Mouse (Mus musculus) retina, adult 2 months (tissue): ENCODE results near the gene Mex3d.
"Not testable (repeated sequence)": the region's sequence is repeated elsewhere in the genome, so short reads cannot be mapped to it uniquely, and the experiment has no call there.

Experiments
- DNase-seq: peaks from one replicate; pipeline ENCODE4 v3.0.0-alpha.2; 2012; ENCODE audit warnings: low read depth, low spot score

Gene Mex3d

DNA sequence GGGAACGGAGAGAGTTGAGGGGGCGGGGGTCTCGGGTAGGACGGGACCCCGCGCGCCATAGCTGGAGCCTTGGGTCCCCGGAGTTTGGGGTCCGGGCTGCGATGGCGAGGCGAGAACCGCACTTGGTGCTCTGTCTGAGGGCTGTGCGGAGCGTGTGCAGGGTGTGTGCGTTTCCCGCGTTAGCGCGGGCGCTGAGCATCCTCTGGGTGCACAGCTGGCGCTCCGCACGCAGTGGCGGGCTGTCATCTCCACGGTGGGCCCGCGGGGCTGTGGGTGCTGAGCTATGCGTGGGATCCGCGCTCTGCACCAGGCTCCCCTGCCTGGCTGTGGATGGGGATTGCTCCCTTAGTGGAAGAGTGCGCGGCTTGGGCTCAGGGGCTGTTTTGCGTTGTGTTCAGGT is 30.7 kb downstream of the Mex3d start:
- no peak for DNase-seq

DNA sequence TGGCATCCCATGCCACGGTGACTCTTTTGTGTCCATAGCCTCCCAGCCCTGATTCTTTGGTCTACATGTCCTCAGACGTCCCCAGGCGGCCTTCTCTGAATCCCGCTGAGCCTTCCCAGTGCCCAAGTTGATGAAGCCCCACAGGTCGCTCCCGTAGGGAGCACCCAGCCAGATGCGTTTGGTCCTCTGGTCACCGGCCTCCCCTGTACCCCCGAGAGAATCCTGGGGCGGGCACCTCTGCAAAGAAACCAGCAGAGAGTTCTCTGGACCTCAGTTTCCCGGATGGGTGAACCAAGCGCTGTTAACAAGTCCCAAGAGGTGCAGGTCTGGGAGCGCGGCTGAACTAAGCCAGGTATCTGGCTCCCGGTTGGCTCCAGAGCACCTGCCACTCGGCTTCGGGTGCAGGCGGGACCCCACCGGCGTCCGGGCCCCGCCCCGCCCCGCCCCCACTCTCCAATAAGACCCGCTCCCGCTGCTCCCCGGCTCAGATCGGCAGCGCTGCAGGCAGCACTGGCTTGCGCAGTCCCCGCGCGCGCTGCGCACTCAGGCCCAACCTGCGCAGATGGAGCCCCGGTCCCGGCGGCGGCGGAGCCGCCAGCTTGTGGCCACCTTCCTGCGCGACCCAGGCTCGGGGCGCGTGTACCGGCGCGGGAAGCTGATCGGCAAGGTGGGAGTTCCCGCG is 31.3 kb downstream of the Mex3d start, which contains the start of gene Plk5:
TSS of gene Plk5 (plus strand) at position 459 of the 682 bp plus-strand sequence.
- DNase-seq: peak; percentile 65

DNA sequence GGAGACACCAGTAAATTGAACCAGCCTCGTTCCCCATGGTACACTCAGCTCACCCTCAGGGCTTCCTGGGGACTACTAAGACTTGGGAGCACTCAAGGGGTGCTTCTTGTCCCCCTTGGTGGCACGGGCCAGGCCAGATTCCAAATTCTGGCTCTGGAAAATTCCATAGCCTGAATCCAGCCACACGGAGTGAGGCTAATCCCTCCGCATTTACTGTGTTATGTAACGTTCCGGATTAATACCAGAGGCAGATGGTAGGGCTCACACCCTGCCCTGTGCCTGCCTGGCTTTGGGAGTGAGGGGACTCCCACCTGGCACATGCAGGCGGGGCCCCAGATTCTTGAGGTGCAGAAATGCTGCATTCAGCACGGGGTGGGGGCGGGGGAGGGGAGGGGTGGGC is 32.0 kb downstream of the Mex3d start:
- DNase-seq: peak; percentile 77

DNA sequence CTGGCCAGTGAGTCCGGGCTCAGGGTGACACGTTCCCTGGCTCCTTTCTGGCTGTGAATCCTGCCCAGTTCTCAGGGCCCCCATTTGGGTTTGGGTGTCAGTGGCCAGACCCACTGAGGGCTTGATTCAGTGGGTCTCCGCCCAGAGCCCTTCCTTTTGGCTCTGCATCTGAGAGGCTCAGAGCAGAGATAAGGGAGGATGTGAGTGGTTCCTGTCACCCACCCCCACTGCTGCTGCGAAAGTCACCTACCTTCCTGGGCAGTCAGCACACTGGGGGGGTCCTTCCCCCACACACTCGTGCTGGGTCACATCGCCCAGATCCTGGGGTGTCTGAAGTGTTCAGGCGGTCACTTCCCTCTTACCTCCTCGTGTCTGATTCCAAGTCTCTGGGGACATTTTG is 34.7 kb downstream of the Mex3d start:
- DNase-seq: no peak

DNA sequence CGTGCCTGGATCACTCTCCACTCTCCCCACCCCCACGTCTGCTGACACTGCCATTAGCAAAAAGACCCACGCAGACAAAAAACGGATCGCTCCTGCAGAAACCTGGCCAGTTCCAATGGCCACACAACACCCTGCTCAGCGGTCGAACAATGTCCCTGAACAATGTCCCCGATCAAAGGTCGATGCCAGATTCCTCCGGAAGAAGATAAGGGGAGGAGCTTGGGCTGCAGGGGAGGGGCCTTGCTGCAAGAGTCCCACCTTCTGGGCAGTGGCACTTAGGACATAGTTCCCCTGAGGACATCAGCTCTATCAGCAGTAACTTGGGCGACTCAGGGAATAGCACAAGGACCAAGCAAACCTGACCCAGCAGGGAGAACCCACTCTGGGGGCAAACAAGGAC is 35.6 kb downstream of the Mex3d start:
- DNase-seq: no peak

DNA sequence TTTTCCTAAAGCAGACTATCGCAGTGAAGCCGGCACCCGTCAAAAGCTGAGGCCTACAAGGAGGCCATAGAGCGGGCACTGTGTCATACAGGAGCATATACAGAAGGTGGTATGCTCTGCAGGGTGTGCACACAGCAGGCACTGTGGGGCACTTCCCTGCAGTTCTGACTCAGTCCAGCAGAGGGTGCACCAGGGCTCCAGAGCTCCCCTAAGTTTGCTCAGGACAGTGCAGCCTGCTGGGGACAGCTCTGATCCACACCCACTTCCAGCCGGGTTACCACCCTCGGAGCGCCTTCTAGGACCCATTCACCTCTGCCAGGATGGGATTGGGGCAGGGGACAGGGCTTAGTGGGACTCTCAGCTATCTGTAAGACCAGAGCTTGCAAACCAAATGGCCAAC is 37.2 kb downstream of the Mex3d start:
- no peak for DNase-seq

DNA sequence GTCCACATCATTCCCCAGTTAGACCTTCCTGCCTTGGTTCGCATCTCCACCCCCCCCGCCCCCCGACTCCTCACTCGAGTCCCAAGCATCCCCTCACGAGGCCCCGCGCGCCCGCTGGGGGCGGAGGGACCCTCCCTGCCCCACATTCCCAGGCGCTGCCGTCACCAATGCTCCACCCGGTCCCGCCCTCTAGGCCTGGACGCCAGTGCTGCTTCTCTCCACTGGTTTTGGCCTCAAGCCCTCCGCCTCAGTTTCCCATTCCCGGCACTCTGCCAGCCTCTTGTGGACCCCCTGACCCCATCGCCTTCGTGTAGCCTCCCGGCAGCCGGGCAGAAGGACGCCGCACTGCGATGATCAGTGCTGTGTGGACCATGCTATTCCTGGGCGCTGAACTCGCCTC is 38.5 kb downstream of the Mex3d start:
- DNase-seq: no peak

DNA sequence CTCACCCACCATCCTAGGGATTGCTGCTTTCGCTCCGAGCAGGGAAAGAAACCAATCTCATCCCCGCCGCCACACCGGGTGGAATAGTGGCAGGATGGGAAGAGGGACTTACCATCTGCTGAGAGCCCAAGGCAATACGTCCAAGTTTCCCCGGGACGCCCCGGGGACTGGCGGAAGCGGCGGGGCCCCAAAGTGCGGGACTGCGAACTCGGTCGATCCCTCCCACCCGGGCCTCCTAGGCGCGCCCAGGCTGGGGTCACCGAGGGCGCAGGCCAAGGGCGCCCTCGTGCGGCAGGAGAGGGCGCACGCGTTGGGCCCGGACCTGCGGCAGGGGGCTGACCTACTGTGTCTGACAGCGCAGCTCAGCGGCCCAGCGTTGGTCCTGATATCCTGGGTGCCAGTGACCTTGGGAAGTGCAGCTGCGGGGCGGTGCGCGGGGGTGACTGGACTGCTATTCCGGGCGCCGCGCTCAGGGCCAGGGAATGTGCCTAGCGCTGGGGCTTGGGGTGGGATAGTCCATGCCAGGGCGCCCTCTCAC is 39.1 kb downstream of the Mex3d start, which contains the start of gene Adamtsl5:
TSS of gene Adamtsl5 (minus strand) at position 169 of the 538 bp plus-strand sequence.
- no peak for DNase-seq

DNA sequence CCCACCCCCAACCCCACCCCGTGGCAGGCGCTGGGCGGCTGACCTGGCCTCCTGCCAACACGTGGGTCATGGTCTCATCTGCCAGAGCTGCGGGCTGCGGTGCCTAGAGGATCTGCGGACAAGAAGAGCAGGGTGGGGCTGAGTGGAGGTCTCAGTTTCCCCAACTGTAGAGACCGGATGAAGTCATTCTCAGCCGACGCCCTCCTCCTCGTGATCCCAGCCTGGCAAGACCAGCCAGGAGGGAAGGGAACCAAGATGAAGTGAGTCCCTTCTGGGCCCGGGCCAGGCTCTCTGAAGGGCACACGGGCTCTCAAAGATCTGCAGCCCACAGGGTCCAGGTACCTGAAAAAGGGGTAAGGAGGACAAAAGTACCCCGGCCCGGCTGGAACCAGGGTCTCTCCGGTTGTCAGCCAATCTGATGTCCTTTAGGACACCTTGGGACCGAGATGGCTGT is 39.9 kb downstream of the Mex3d start:
- no peak for DNase-seq

DNA sequence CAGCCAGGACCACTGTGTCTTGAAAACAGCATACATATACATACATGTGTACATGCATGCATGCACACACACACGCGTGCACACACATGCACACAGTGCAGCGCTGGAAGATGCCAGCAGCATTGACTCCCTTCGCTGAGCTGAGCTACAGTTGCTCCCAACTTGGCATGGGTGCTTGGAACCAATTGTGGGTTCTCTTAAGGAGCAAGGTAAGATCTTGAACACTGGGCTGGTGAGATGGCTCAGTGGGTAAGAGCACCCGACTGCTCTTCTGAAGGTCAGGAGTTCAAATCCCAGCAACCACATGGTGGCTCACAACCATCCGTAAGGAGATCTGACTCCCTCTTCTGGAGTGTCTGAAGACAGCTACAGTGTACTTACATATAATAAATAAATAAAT is 41.5 kb downstream of the Mex3d start:
- DNase-seq: not testable (repeated sequence)

DNA sequence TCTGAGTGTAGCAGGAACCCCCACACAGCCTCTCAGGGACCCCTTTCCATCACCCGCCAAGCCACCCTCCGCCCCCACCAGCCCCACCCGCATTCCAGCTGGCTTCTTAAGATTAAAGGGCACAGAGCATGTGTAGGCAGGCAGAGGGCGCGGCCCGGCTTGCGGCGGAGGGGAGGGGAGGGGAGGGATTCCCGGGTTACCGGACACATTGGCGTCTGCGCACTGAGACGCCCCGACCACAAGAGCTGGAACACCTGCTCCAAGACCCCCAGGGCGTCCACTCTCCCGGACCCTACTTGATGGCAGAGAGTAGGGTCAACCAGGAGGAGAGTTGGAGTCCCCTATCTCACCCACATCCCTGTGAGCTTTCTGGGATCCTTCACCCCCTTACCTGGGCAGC is 42.3 kb downstream of the Mex3d start:
- no peak for DNase-seq

DNA sequence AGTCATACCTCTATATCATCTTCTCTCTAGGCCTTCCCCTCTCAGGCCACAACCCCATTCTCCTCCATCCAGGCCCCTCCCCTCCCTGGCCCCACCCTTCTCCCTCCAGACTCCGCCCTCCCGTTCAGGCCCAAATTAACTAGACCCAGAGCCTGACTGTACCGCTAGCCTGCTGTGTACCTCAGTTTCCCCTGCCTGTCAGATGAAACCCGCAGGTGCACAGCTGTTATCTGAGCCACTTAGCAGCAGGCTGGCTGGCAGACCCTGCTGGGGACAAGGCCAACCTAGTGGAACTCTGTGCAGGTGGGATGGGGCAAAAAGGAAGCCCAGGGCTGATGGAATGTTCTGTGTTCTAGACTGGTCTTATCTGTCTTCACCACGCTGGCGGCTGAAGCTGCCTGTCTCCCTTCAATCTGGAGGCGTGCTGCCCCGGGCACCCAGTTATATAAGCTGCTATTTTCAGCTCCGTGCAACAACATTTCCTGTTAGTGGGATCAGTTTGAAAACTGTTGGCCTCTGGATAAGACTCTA is 43.3 kb downstream of the Mex3d start:
- no peak for DNase-seq

DNA sequence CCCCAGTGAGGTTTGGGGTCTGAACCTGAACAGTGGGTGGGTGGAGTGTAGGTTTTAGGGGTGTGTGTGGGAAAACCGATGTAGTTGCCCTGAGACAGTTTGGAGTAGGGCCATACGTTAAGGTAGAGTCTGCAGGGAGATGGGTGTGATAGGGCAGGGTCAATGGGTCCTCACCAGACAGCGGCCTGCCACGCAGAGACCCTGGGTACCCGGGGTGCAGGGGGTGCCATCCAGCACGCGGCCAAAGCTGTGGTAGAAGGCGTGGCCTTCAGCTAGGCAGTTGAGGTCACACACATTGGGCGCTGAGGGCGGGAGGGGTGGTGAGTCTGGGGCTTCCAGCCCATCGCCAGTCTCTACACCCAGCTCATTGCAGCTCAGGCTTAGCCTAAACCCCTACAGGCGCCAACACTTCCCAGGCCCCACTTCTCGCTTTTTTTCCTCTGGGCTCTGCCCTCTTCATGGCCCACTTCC is 44.0 kb downstream of the Mex3d start:
- no peak for DNase-seq

DNA sequence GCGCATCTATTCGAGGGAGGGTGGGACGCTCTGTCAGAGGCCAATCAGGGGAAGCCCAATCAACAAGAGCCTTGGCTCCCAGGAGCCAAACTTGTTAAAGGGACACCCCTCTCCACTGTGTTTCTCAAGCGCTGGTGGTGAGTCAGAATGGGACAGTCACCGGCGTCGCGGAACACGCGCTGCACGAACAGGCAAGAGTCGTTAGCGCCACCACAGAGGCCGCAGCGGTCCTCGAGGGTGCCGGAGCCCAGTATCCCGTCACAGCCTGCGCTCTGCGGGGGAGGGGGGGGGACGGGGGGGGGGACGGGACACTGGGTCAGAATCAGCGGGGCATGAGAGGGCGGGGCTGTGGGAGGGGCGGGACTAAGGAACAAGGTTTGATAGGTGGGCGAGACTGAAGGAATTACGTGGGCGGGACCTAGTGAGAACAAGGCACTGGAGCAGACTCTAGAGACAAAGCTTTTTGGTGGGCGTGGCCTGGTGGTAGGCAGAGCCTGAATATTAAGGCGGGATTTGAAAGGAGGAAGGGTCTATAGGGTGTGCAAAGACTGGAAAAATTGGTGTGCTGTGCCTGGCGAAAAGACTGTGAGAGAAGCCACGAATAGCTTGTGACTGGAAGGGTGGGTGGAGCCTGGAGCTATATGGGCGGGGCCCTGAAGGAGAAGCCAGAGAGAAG is 44.6 kb downstream of the Mex3d start:
- DNase-seq: no peak

DNA sequence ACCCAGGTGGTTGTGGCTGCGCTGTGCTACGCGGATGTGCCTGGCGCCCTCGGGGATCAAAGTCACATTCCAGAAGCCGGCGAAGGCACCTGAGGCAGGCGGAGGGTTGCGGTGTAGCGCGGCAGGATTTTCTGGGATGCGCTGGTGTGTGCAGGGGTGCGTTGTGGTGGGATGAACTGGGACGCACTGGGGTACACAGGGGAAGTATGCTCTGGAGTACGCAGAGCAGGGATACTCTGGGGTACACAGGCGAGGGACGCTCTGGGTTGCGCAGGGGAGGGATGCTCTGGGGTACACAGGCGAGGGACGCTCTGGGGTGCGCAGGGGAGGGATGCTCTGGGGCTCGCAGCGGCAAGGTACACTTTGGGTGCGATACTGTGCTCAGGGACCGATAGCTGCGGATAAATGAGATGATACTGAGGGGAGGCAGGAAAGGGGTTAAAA is 45.1 kb downstream of the Mex3d start:
- no peak for DNase-seq

DNA sequence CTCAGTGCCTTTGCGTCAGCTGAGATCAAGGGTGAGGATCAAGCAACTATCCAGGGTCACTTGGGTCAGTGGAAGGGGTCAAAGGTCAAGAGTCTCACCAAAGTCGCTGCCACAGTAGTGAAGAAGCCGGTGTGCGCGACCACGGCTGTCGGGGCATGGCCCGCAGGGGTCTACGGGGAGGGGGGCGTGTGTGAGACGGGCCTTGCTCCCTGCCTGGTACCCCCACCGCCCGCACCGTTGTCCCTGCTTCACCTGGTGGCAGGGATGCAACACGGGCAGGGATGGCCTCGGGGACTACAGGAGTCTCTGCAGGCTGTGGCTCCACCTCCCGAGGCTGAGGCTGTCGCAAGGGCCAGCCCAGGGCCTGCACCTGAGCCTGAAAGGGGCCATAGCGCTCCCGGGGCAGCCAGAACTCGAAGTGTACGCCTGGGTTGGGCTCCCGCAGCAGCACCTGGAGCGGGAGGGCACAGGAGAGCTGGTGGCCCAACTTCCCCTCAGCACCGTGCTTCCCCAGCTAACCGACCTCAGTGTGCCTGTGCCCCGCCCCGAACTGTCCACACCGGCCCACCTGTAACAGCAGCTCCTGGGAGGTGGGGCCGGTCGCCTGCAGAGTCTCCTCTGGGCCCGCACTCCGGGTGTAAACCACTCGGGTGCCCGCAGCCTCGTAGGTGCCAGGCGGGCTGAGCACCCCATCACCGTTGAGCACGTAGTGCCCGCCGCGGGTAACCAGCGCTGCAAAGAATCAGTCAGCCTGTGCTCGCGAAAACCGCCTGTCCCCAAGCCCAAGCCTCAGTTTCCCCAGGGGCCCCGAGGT is 45.8 kb downstream of the Mex3d start:
- no peak for DNase-seq

DNA sequence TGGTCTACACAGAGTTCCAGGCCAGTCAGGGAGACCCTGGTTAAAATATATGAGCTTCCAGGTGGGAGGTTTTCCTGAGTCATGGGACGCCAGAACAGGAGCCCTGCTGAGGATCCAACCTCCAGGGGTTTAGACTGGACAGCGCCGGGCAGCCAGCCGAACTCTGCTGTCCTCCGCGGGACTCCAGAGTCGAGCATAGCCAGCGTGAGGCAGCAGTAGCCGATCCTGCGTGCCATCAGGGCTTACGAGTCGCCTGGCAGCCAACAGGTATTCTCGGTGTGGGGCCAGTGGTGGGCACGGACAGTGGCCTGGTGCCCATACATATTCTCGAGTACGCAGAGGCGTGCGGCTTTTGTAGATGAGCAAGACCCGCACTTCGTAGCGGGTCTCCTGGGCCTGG is 46.4 kb downstream of the Mex3d start:
- DNase-seq: no peak

DNA sequence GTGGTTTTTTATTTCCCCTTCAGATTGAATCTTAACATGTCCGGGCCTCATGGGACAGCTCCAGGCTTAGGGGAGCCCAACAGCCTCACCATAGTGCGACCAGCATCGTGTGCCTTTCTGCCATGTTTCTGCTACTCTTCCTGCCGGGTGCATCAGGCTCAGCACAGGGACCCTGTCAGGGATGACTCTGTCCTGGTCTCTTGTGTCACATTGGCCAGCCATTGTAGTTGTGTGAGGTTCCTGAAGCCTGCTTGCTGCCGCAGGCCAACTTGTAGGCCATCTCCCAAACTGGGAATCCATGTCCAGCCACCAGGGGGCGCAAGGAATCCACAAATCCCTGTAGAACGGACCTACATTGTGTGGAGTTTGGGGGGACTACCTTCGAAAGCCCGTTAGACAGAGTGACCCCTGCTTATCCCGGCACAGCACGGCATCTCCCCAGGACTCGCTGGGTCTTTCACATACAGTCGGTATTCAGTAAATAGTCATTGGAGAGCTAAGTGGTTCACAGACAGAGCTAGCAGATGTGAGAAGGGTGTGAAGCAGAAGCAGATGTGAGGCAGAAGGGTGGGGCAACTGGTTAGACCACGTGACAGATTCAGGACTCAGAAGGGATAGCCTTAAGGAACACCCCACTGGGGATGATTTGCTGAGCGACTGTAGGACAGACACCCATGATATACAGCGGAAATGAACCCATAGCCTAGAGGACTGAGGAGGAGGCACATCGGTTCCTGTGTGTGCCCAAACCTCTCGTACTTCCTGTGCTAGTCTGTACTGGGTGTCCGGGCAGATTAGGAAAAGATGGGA is 47.3 kb downstream of the Mex3d start:
- no peak for DNase-seq

DNA sequence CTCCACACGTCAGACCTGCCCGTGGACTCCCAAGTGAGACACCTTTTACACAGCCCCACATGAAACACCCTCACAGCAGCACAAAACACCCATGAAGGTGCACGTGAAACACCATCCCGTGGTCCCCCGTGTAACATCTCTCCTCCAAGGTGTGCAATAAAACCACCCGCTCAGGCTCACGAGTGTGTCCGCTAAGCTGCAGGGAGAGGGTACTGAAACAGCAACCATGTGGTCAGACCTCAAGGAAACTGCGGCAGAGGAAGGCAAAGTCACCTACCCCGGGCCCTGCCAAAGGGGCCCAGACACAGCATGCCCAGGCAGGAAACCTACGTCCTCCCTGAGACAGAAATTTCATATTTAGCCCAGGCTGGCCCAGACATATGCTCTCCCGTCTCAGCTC is 51.2 kb downstream of the Mex3d start:
- no peak for DNase-seq

DNA sequence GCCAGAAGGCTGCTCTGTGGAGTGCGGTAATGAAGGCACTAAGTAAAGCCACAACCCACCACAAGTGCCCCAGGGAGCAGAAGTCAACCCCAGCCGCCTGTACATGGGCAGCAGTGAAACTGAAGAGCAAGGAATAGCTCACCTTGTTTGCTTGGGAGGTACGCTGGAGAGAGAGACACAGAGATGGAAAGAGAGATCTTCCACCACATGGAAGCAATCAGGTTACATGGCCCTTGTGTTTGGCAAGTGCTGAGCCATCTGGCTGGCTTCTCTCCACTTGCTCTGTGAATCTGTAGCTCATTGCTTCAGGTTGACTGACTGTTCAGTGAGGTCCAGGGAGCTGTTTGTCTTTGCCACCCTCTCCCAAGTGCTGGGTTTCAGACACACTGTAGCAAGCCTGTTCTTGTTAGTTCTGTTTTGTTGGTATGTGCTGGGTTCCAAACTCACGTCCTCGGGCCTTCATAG is 54.9 kb downstream of the Mex3d start:
- DNase-seq: no peak
